In the genomic region with DNA sequence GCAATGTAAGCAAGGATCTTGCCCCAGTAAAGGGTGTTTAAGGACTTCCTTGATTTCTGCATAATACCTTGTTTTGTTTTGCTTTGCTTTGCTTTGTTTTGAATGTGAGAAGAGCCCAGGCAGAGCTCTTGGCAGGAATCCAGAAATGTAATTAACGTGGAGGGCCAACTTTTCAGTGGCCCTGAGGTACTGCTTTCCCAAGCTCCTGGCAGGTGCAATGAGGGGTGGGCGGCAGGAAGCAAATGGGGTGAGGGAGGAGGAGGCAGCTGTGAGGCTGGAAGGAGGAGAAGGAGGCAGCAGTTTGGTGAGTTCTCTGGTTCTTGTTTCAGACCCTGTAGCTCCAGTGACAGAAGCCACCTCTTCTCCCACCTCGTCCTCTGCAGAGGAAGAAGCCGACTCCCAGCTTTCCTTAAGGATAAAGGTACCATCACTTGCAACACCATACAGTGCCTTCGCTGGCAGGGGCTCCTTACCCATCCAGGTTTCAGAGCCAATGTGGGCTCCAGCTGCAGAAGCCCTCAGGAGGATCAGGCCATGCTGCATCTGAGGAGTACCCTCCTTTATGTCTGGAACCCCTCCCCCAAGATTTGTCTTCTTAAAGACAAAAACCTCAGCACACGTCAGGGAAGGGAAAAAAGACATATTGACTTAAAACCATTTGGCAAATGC, we compare ENCODE assay signal across 9 mouse cellular contexts. TPM values are rescaled to one million over a fixed set of nuclear protein-coding genes. Genes with fewer than 3 reads are reported as not detected.
A peak's percentile ranks its signal among the peaks of the same experiment; 100 is the strongest.
DNase-seq lines count a peak whose midpoint lies in the region; ATAC-seq and TF ChIP-seq lines count a peak whose summit lies in the region.
"Had no signal": no experiment of that assay in that cellular context is flagged by ENCODE, and none has a peak within 500 bp of the region (broad histone marks: within the 10 kb centered on the region; RNA-seq: fewer than 3 reads in every experiment).

No protein-coding gene starts in this region.

- H3K36me3 ChIP-seq in liver, embryonic 11.5 days (ENCODE audit: control insufficient read depth, insufficient read depth, low read length) = no peaks in the 10 kb centered on the region
- no peaks in the 10 kb centered on the region for H3K36me3 ChIP-seq in liver, postnatal 0 days (replicated peaks; ENCODE audit: insufficient read depth, low read length)
- no peaks in the 10 kb centered on the region for H3K36me3 ChIP-seq in hindbrain, postnatal 0 days (ENCODE audit: insufficient read depth, low read length)
- H3K36me3 ChIP-seq in neural tube, embryonic 15.5 days = no peaks in the 10 kb centered on the region

- peak overlapping the region; percentile 55; the same call in 1 of the 2 replicates for H3K27ac ChIP-seq in liver, embryonic 11.5 days (ENCODE audit: low read depth, low read length)
- no peak overlapping the region for H3K27ac ChIP-seq in liver, postnatal 0 days (ENCODE audit: low read depth)
- 0 out of 2 replicates have a peak overlapping the region, but pooled peaks have one; percentile 7 for H3K27ac ChIP-seq in embryonic fibroblast, embryonic 13.5 days (ENCODE audit: insufficient read depth, low read length)
- H3K27ac ChIP-seq in hindbrain, postnatal 0 days = no peak overlapping the region
- peak overlapping the region; percentile 77 for H3K27ac ChIP-seq in neural tube, embryonic 15.5 days (replicated peaks)

- peaks cover 8% of the 10 kb centered on the region; the same call in 1 of the 2 replicates for H3K4me1 ChIP-seq in liver, embryonic 11.5 days (replicated peaks; ENCODE audit: control insufficient read depth, insufficient read depth, low read length)
- peaks cover 17% of the 10 kb centered on the region for H3K4me1 ChIP-seq in liver, postnatal 0 days (ENCODE audit: insufficient read depth)
- peaks cover 14% of the 10 kb centered on the region; the same call in 1 of the 2 replicates for H3K4me1 ChIP-seq in embryonic fibroblast, embryonic 13.5 days (ENCODE audit: control insufficient read depth, insufficient read depth, low read length)
- H3K4me1 ChIP-seq in hindbrain, postnatal 0 days (ENCODE audit: insufficient read depth, low read length) = peaks cover 17% of the 10 kb centered on the region
- peaks cover 36% of the 10 kb centered on the region for H3K4me1 ChIP-seq in neural tube, embryonic 15.5 days

- TF ChIP-seq POLR2A in embryonic fibroblast, embryonic 13.5 days (IDR thresholded peaks at IDR 0.05; ENCODE audit: low read depth, low read length) = no peak

- H3K9me3 ChIP-seq in liver, embryonic 11.5 days (ENCODE audit: control insufficient read depth, low read length) = no peaks in the 10 kb centered on the region
- H3K9me3 ChIP-seq in liver, postnatal 0 days (ENCODE audit: low read length) = no peaks in the 10 kb centered on the region
- H3K9me3 ChIP-seq in hindbrain, postnatal 0 days (ENCODE audit: low read length) = no peaks in the 10 kb centered on the region
- H3K9me3 ChIP-seq in neural tube, embryonic 15.5 days (replicated peaks) = no peaks in the 10 kb centered on the region

- WGBS in liver, embryonic 11.5 days = 39% methylated on average over 6 of the region's 6 CpGs
- WGBS in liver, postnatal 0 days (ENCODE audit: insufficient replicate concordance) = 45% methylated on average over 6 of the region's 6 CpGs
- WGBS in hindbrain, postnatal 0 days = 19% methylated on average over 6 of the region's 6 CpGs
- WGBS in neural tube, embryonic 15.5 days = 20% methylated on average over 6 of the region's 6 CpGs

- TF ChIP-seq CTCF in liver, postnatal 0 days (IDR thresholded peaks at IDR 0.05; ENCODE audit: low read depth) = no peak
- no peak for TF ChIP-seq CTCF in embryonic fibroblast, embryonic 13.5 days (IDR thresholded peaks at IDR 0.05; ENCODE audit: borderline replicate concordance, insufficient read depth, low read length)
- TF ChIP-seq CTCF in hindbrain, postnatal 0 days (IDR thresholded peaks at IDR 0.05; ENCODE audit: low read depth) = no peak

- ATAC-seq in liver, embryonic 11.5 days (replicated peaks; ENCODE audit: low FRiP score) = no peak
- no peak for ATAC-seq in liver, postnatal 0 days
- peak; percentile 18; the same call in 1 of the 2 replicates for ATAC-seq in hindbrain, postnatal 0 days
- ATAC-seq in neural tube, embryonic 15.5 days (ENCODE audit: low FRiP score) = peak; percentile 62; the same call in 1 of the 2 replicates

- no peak overlapping the region for H3K9ac ChIP-seq in liver, embryonic 11.5 days (ENCODE audit: low read depth, low read length)
- no peak overlapping the region for H3K9ac ChIP-seq in liver, postnatal 0 days (replicated peaks)
- no peak overlapping the region for H3K9ac ChIP-seq in hindbrain, postnatal 0 days (replicated peaks; ENCODE audit: low read length)
- H3K9ac ChIP-seq in neural tube, embryonic 15.5 days (replicated peaks) = no peak overlapping the region

- H3K4me2 ChIP-seq in liver, embryonic 11.5 days = no peak overlapping the region
- H3K4me2 ChIP-seq in liver, postnatal 0 days (ENCODE audit: low read depth, low read length) = no peak overlapping the region
- no peak overlapping the region for H3K4me2 ChIP-seq in hindbrain, postnatal 0 days (ENCODE audit: low read depth, low read length)
- peak overlapping the region; percentile 13; the same call in 1 of the 2 replicates for H3K4me2 ChIP-seq in neural tube, embryonic 15.5 days

- no peak overlapping the region for H3K4me3 ChIP-seq in liver, embryonic 11.5 days (ENCODE audit: low read depth, low read length)
- H3K4me3 ChIP-seq in liver, postnatal 0 days (ENCODE audit: low read depth, low read length) = no peak overlapping the region
- no peak overlapping the region for H3K4me3 ChIP-seq in embryonic fibroblast, embryonic 13.5 days (ENCODE audit: insufficient read depth, low read length)
- no peak overlapping the region for H3K4me3 ChIP-seq in hindbrain, postnatal 0 days (ENCODE audit: low read length)
- H3K4me3 ChIP-seq in neural tube, embryonic 15.5 days (replicated peaks) = no peak overlapping the region

- no peak for DNase-seq in liver, embryonic 11.5 days (ENCODE audit: low spot score)
- no peak for DNase-seq in liver, postnatal 0 days
- DNase-seq in hindbrain, postnatal 0 days (ENCODE audit: low spot score) = peak; percentile 68
- DNase-seq in thymus, postnatal 25 days = no peak
- no peak for DNase-seq in right cerebral cortex, postnatal 14 days
- no peak for DNase-seq in testis, postnatal 14 days (ENCODE audit: low spot score)

- H3K27me3 ChIP-seq in liver, embryonic 11.5 days (replicated peaks; ENCODE audit: control insufficient read depth, insufficient read depth, low read length) = no peaks in the 10 kb centered on the region; the same call in 1 of the 2 replicates
- H3K27me3 ChIP-seq in liver, postnatal 0 days (ENCODE audit: insufficient read depth, low read length) = no peaks in the 10 kb centered on the region
- H3K27me3 ChIP-seq in hindbrain, postnatal 0 days (ENCODE audit: insufficient read depth, low read length) = no peaks in the 10 kb centered on the region
- no peaks in the 10 kb centered on the region for H3K27me3 ChIP-seq in neural tube, embryonic 15.5 days (replicated peaks)

- TF ChIP-seq EP300 in liver, postnatal 0 days (IDR thresholded peaks at IDR 0.05; ENCODE audit: low read depth) = no peak

RNA-seq across cellular contexts. Expression of gene Parva, which starts 36.2 kb away (rescaled TPM):
- polyA plus RNA-seq in liver, embryonic 11.5 days (2014; fragmentation: Nextera tagmentation; extraction: Ambion mirVana) = 24.3 and 28.8 TPM in 2 replicates
- 8.0 and 8.6 TPM in 2 replicates for polyA plus RNA-seq in liver, postnatal 0 days (2015; fragmentation: Nextera tagmentation; extraction: Ambion mirVana)
- polyA plus RNA-seq in embryonic fibroblast, embryonic 13.5 days (2011; ENCODE audit: insufficient read length, low read depth, missing spikeins) = 230 and 242 TPM in 2 replicates
- total RNA-seq in hindbrain, postnatal 0 days (2014; rRNA removed) = 34.0 and 35.9 TPM in 2 replicates
- 26.3 and 28.8 TPM in 2 replicates for polyA plus RNA-seq in hindbrain, postnatal 0 days (2015; fragmentation: Nextera tagmentation; extraction: Ambion mirVana)
- polyA plus RNA-seq in neural tube, embryonic 15.5 days (2015; fragmentation: Nextera tagmentation; extraction: Ambion mirVana) = 23.7 and 33.5 TPM in 2 replicates
- total RNA-seq: neutrophil, adult 5-6 weeks had no signal

Comparison
In these comparisons a context has a peak if more than half of its experiments do, and no peak if none do; other contexts are left out.
1. H3K27ac ChIP-seq: peak in liver, embryonic 11.5 days (single experiment), embryonic fibroblast, embryonic 13.5 days (single experiment) and neural tube, embryonic 15.5 days (single experiment); none in liver, postnatal 0 days (single experiment) and hindbrain, postnatal 0 days (single experiment).
2. ATAC-seq: peak in hindbrain, postnatal 0 days (single experiment) and neural tube, embryonic 15.5 days (single experiment); none in liver, embryonic 11.5 days (single experiment) and liver, postnatal 0 days (single experiment).